Mouse (Mus musculus) G1E (cell line): Measurements from ENCODE around the gene D8Ertd738e. TPM values are rescaled to one million over a fixed set of nuclear protein-coding genes. Genes with fewer than 3 reads are reported as not detected.

Experiments used
- ATAC-seq: 2 replicates; pipeline ENCODE4 v1.8.0; 2016; ENCODE audit warnings: mild to moderate bottlenecking; ENCODE audit not compliant: insufficient number of reproducible peaks, poor library complexity, low FRiP score, severe bottlenecking; ENCODE audit errors: extremely low read depth
- DNase-seq: peaks from one replicate; pipeline ENCODE4 v3.0.0; 2012; ENCODE audit warnings: low spot score
- H3K27me3 ChIP-seq: 2 replicates; pipeline ENCODE4 v1.6.1; 2012; ENCODE audit warnings: mild to moderate bottlenecking, low read length, inconsistent platforms; ENCODE audit not compliant: insufficient read depth
- H3K36me3 ChIP-seq: replicated peaks from 2 replicates; pipeline ENCODE3; 2012; ENCODE audit warnings: mild to moderate bottlenecking, inconsistent platforms
- H3K4me1 ChIP-seq: 2 replicates; pipeline ENCODE4 v1.6.1; 2012; ENCODE audit warnings: low read depth, low read length, inconsistent platforms, mixed read lengths; ENCODE audit not compliant: insufficient read depth
- H3K4me3 ChIP-seq: 2 replicates; pipeline ENCODE4 v1.5.1; 2012; ENCODE audit warnings: low read depth, mild to moderate bottlenecking, inconsistent platforms, low read length, moderate library complexity, mixed read lengths
- H3K9me3 ChIP-seq: replicated peaks from 2 replicates; pipeline ENCODE4 v1.6.1; 2012; ENCODE audit warnings: inconsistent platforms
- CTCF ChIP-seq: IDR thresholded peaks from 2 replicates; pipeline ENCODE4 v1.5.1; 2012; ENCODE audit warnings: low read depth, low read length, inconsistent platforms, mixed read lengths
- GATA1 ChIP-seq: IDR thresholded peaks from 2 replicates; pipeline ENCODE4 v1.6.1; 2012; ENCODE audit warnings: borderline replicate concordance, low read length, inconsistent platforms, mixed read lengths
- GATA2 ChIP-seq: IDR thresholded peaks from 2 replicates; pipeline ENCODE4 v1.6.1; 2012; ENCODE audit warnings: low read depth, low read length, inconsistent platforms, borderline replicate concordance
- POLR2AphosphoS5 ChIP-seq: IDR thresholded peaks from 2 replicates; pipeline ENCODE4 v1.6.1; 2012; ENCODE audit warnings: low read depth, low read length, inconsistent platforms; ENCODE audit not compliant: insufficient replicate concordance
- TAL1 ChIP-seq: conservative IDR thresholded peaks from 2 replicates; pipeline ENCODE4 v1.6.1; 2012; ENCODE audit warnings: low read depth, low read length, inconsistent platforms, mixed read lengths
- polyA plus RNA-seq: library from polyadenylated mRNA; stranded (reverse); fragments of >175 nt; gene quantifications from 2 replicates; pipeline ENCODE4 v1.2.3, GENCODE M21; 2012
- total RNA-seq, 2 experiments: library from RNA; stranded (forward) in 1 of 2; stranded (reverse) in 1 of 2; fragments of 200-1000 nt in 1 of 2; fragments of >200 nt in 1 of 2; fragmentation: Nextera tagmentation in 1 of 2; gene quantifications; 2 replicates each; pipeline ENCODE4 v1.2.3; 2014 to 2017

The D8Ertd738e gene
- total and polyA plus RNA-seq, 3 experiments, result 132 to 291 (median 197) TPM

GRCm38 (mm10) chr8:84223322-84224029 lies 26.0 kb downstream of the D8Ertd738e start:
- Histone ChIP-seq H3K27me3 (no peaks in the 10 kb centered on the region), H3K4me3 (no peak overlapping the region; the same call in 1 of the 2 replicates), H3K4me1 (peaks cover 33% of the 10 kb centered on the region), H3K9me3 (no peaks in the 10 kb centered on the region), H3K36me3 (peaks cover 92% of the 10 kb centered on the region)
- no peak for DNase-seq
- TF ChIP-seq GATA1 (no peak), TAL1 (no peak), GATA2 (no peak)
- ATAC-seq, result no peak

- DNase-seq, result peak; percentile 63
- no peaks in the 10 kb centered on the region for H3K27me3 ChIP-seq
- peak overlapping the region; percentile 49; the same call in 1 of the 2 replicates for H3K4me3 ChIP-seq
- H3K36me3 ChIP-seq, result peaks cover 92% of the 10 kb centered on the region
- peak; percentile 54 for ATAC-seq
- H3K4me1 ChIP-seq, result peaks cover 33% of the 10 kb centered on the region
- TF ChIP-seq TAL1 (no peak), CTCF (no peak), GATA1 (no peak), POLR2AphosphoS5 (no peak), GATA2 (no peak)
- H3K9me3 ChIP-seq, result no peaks in the 10 kb centered on the region
Observed at GRCm38 (mm10) chr8:84222566-84223165, 26.9 kb downstream of the D8Ertd738e start.

- H3K4me3 ChIP-seq, result no peak overlapping the region
- H3K4me1 ChIP-seq, result peaks cover 33% of the 10 kb centered on the region
- ATAC-seq (no peak), DNase-seq (no peak)
- H3K27me3 ChIP-seq, result no peaks in the 10 kb centered on the region
- H3K9me3 ChIP-seq, result no peaks in the 10 kb centered on the region
- H3K36me3 ChIP-seq, result peaks cover 91% of the 10 kb centered on the region
- TF ChIP-seq GATA1, result no peak
- no peak for TF ChIP-seq POLR2AphosphoS5
- no peak for TF ChIP-seq GATA2
- TF ChIP-seq CTCF, result no peak
- no peak for TF ChIP-seq TAL1
Observed at GRCm38 (mm10) chr8:84220105-84220504, 29.4 kb downstream of the D8Ertd738e start.

GRCm38 (mm10) chr8:84218143-84218542 lies 31.4 kb downstream of the D8Ertd738e start:
- Histone ChIP-seq H3K27me3 (no peaks in the 10 kb centered on the region), H3K4me3 (no peak overlapping the region), H3K4me1 (peaks cover 27% of the 10 kb centered on the region), H3K9me3 (no peaks in the 10 kb centered on the region), H3K36me3 (peaks cover 90% of the 10 kb centered on the region)
- TF ChIP-seq TAL1 (no peak), CTCF (no peak), GATA1 (no peak), POLR2AphosphoS5 (no peak), GATA2 (no peak)
- no peak for ATAC-seq
- DNase-seq, result no peak

- Histone ChIP-seq H3K4me3 (no peak overlapping the region), H3K36me3 (peaks cover 89% of the 10 kb centered on the region), H3K27me3 (no peaks in the 10 kb centered on the region), H3K4me1 (peaks cover 22% of the 10 kb centered on the region), H3K9me3 (no peaks in the 10 kb centered on the region)
- TF ChIP-seq GATA2, result no peak
- no peak for TF ChIP-seq POLR2AphosphoS5
- no peak for TF ChIP-seq GATA1
- no peak for TF ChIP-seq CTCF
- ATAC-seq (no peak), DNase-seq (no peak)
Observed at GRCm38 (mm10) chr8:84217206-84217605, 32.3 kb downstream of the D8Ertd738e start.

GRCm38 (mm10) chr8:84213277-84213676 lies 36.2 kb downstream of the D8Ertd738e start:
- no peak for DNase-seq
- TF ChIP-seq GATA1 (no peak), POLR2AphosphoS5 (no peak), TAL1 (no peak), GATA2 (no peak), CTCF (no peak)
- Histone ChIP-seq H3K4me1 (peaks cover 34% of the 10 kb centered on the region), H3K9me3 (no peaks in the 10 kb centered on the region), H3K27me3 (no peaks in the 10 kb centered on the region), H3K36me3 (peaks cover 96% of the 10 kb centered on the region), H3K4me3 (no peak overlapping the region)
- ATAC-seq, result no peak
